Mouse (Mus musculus) natural killer cell, adult 2 months (primary cell): ENCODE measurements around the gene Cdca3.
"Not testable (repeated sequence)": the region's sequence is repeated elsewhere in the genome, so short reads cannot be mapped to it uniquely, and the experiment has no call there.

Source experiments
- DNase-seq, 2 experiments: peaks; one replicate each; pipeline ENCODE4 v3.0.0; 2022; ENCODE audit warnings: low spot score in 2 of 2

The Cdca3 gene

GRCm38 (mm10) chr6:124809052-124809774, 20.1 kb upstream of the Cdca3 start:
- peak; percentile 67 to 71 for DNase-seq

- DNase-seq = no peak
Measured at GRCm38 (mm10) chr6:124809775-124810538, 19.4 kb upstream of the Cdca3 start.

- not testable (repeated sequence) for DNase-seq
Measured at GRCm38 (mm10) chr6:124810566-124811402, 18.6 kb upstream of the Cdca3 start.

- DNase-seq = no peak
Measured at GRCm38 (mm10) chr6:124811403-124811665, 18.0 kb upstream of the Cdca3 start.

GRCm38 (mm10) chr6:124811701-124812560, 17.4 kb upstream of the Cdca3 start:
- DNase-seq = no peak

- no peak for DNase-seq
Measured at GRCm38 (mm10) chr6:124812848-124813247, 16.5 kb upstream of the Cdca3 start.

- DNase-seq = peak; percentile 45 to 47
Measured at GRCm38 (mm10) chr6:124813496-124813895, 15.9 kb upstream of the Cdca3 start.

- DNase-seq = peak; percentile 83 to 85
Measured at GRCm38 (mm10) chr6:124813933-124814332, 15.4 kb upstream of the Cdca3 start, which contains the start of gene Tpi1. Gene Tpi1 (minus strand): TSS chr6:124814296.

- DNase-seq = no peak
Measured at GRCm38 (mm10) chr6:124814448-124814847, 14.9 kb upstream of the Cdca3 start.

- DNase-seq = no peak
Measured at GRCm38 (mm10) chr6:124814858-124815774, 14.2 kb upstream of the Cdca3 start.

GRCm38 (mm10) chr6:124816611-124817010, 12.7 kb upstream of the Cdca3 start:
- DNase-seq = no peak

- no peak for DNase-seq
Measured at GRCm38 (mm10) chr6:124817125-124817524, 12.2 kb upstream of the Cdca3 start.

- no peak for DNase-seq
Measured at GRCm38 (mm10) chr6:124817563-124817962, 11.8 kb upstream of the Cdca3 start.

- DNase-seq = no peak
Measured at GRCm38 (mm10) chr6:124817971-124818370, 11.4 kb upstream of the Cdca3 start.

GRCm38 (mm10) chr6:124820891-124821290, 8.5 kb upstream of the Cdca3 start:
- DNase-seq = no peak

- no peak for DNase-seq
Measured at GRCm38 (mm10) chr6:124822049-124822448, 7.3 kb upstream of the Cdca3 start.

GRCm38 (mm10) chr6:124828101-124828592, 1.2 kb upstream of the Cdca3 start:
- peak; percentile 18 to 47 for DNase-seq

GRCm38 (mm10) chr6:124829799-124830700, 703 bp downstream of the Cdca3 start:
- peak; percentile 91 to 92 for DNase-seq

GRCm38 (mm10) chr6:124831199-124831598, 1.9 kb downstream of the Cdca3 start:
- not testable (repeated sequence) for DNase-seq
